Mouse (Mus musculus): Measurements from ENCODE around the gene Prune1. TPM values are rescaled to one million over a fixed set of nuclear protein-coding genes. Genes with fewer than 3 reads are reported as not detected.

The Prune1 gene
- total and polyA plus RNA-seq, 2 experiments from 2014 or later: 60.4 to 77.4 TPM

GRCm38 (mm10) chr3:95314075-95314474 lies 32.2 kb upstream of the Prune1 start:
- Histone ChIP-seq H3K4me3 (ENCODE audit: low read length) (0 out of 2 replicates have a peak overlapping the region, but pooled peaks have one; percentile 79), H3K27me3 (ENCODE audit: insufficient read depth, low read length) (no peaks in the 10 kb centered on the region), H3K36me3 (ENCODE audit: insufficient read depth, low read length) (no peaks in the 10 kb centered on the region), H3K4me2 (ENCODE audit: low read depth, low read length) (peak overlapping the region; percentile 86), H3K27ac (peak overlapping the region; percentile 92), H3K4me1 (ENCODE audit: insufficient read depth, low read length) (no peaks in the 10 kb centered on the region), H3K9me3 (ENCODE audit: low read length) (no peaks in the 10 kb centered on the region), H3K9ac (replicated peaks; ENCODE audit: low read length) (no peak overlapping the region)
- ATAC-seq (no peak), DNase-seq (ENCODE audit: low spot score) (no peak)
- TF ChIP-seq CTCF (IDR thresholded peaks at IDR 0.05; ENCODE audit: low read depth): no peak
- WGBS: 65% methylated on average over 6 of the region's 6 CpGs

DNA sequence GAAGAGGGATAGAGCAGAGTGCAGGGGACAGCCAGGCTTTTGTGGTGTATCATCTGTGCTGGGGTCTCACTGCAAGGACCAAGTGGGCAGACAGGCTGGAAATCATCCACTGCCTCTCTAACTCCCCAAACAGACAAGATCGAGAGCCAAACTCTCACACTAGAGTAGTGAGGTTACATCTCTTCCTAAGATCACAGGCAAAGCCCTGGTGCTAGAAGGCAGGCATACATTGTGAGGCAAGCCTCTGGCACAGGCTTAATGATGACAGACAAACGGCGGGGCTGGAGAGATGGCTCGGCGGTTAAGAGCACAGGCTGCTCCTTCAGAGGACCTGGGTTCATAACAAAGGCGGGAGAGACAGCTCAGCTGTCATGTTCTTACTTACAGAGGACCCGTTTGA lies 31.6 kb upstream of the Prune1 start:
- DNase-seq (ENCODE audit: low spot score) (no peak), ATAC-seq (no peak)
- H3K36me3 ChIP-seq (ENCODE audit: insufficient read depth, low read length): no peaks in the 10 kb centered on the region
- 45% methylated on average over 7 of the region's 7 CpGs for WGBS
- H3K4me1 ChIP-seq (ENCODE audit: insufficient read depth, low read length): no peaks in the 10 kb centered on the region
- no peak overlapping the region for H3K4me3 ChIP-seq (ENCODE audit: low read length)
- H3K4me2 ChIP-seq (ENCODE audit: low read depth, low read length): no peak overlapping the region
- no peak for TF ChIP-seq CTCF (IDR thresholded peaks at IDR 0.05; ENCODE audit: low read depth)
- no peak overlapping the region for H3K9ac ChIP-seq (replicated peaks; ENCODE audit: low read length)
- H3K27me3 ChIP-seq (ENCODE audit: insufficient read depth, low read length): no peaks in the 10 kb centered on the region
- no peak overlapping the region for H3K27ac ChIP-seq
- H3K9me3 ChIP-seq (ENCODE audit: low read length): no peaks in the 10 kb centered on the region

GRCm38 (mm10) chr3:95312623-95313022 lies 30.7 kb upstream of the Prune1 start:
- no peak for TF ChIP-seq CTCF (IDR thresholded peaks at IDR 0.05; ENCODE audit: low read depth)
- no peak for DNase-seq (ENCODE audit: low spot score)

DNA sequence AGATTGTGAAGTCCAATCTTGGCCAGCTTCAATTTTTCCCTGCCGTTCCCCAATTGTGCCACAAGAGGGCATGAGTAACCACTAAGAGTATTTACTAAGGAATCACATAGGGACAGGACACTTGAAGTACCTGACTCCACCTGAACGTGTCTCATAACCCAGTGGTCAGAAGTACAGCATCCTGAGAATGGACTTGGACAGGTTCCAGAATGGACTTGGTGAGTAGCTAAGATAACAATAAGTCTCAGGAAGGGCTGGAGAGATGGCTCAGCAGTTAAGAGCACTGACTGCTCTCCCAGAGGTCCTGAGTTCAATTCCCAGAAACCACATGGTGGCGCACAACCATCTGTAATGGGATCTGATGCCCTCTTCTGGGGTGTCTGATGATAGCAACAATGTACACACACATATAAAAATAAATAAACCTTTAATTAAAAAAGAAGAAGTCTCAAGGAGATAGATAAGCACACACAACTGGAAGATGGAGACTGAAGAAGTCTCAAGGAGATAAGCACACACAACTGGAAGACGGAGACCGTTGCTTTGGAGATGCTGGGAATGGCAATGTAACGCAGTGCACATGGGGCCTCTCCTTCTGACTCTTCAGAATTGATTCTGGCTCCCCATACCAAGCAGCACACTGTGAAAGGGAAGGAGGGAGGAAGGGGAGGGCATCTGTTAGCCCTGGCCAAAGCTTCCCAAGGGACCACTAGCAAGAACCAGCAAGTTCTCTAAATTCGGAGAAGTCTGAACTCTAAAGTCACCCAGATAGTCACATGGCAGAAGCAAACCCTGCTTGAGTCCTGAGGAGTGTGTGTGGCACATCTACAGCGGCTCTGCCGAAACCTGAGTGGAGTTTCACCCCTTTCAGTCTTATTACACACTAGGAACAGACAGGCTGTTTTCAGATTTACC lies 29.3 kb upstream of the Prune1 start:
- Histone ChIP-seq H3K9ac (replicated peaks; ENCODE audit: low read length) (no peak overlapping the region), H3K4me3 (ENCODE audit: low read length) (no peak overlapping the region), H3K36me3 (ENCODE audit: insufficient read depth, low read length) (no peaks in the 10 kb centered on the region), H3K4me1 (ENCODE audit: insufficient read depth, low read length) (no peaks in the 10 kb centered on the region), H3K27me3 (ENCODE audit: insufficient read depth, low read length) (no peaks in the 10 kb centered on the region), H3K4me2 (ENCODE audit: low read depth, low read length) (no peak overlapping the region), H3K27ac (no peak overlapping the region), H3K9me3 (ENCODE audit: low read length) (no peaks in the 10 kb centered on the region)
- peak; percentile 43; the same call in 1 of the 2 replicates for ATAC-seq
- 64% methylated on average over 9 of the region's 9 CpGs for WGBS
- peak; percentile 84 for DNase-seq (ENCODE audit: low spot score)
- TF ChIP-seq CTCF (IDR thresholded peaks at IDR 0.05; ENCODE audit: low read depth): peak; percentile 88

More at GRCm38 (mm10) chr3:95312623-95313022, 30.7 kb upstream of the Prune1 start:
- Histone ChIP-seq H3K27me3 (ENCODE audit: insufficient read depth, low read length) (no peaks in the 10 kb centered on the region), H3K9ac (replicated peaks; ENCODE audit: low read length) (no peak overlapping the region), H3K4me2 (ENCODE audit: low read depth, low read length) (no peak overlapping the region), H3K9me3 (ENCODE audit: low read length) (no peaks in the 10 kb centered on the region), H3K4me1 (ENCODE audit: insufficient read depth, low read length) (no peaks in the 10 kb centered on the region), H3K27ac (no peak overlapping the region), H3K36me3 (ENCODE audit: insufficient read depth, low read length) (no peaks in the 10 kb centered on the region), H3K4me3 (ENCODE audit: low read length) (no peak overlapping the region)
- 86% methylated on average over 6 of the region's 6 CpGs for WGBS
- no peak for ATAC-seq

DNA sequence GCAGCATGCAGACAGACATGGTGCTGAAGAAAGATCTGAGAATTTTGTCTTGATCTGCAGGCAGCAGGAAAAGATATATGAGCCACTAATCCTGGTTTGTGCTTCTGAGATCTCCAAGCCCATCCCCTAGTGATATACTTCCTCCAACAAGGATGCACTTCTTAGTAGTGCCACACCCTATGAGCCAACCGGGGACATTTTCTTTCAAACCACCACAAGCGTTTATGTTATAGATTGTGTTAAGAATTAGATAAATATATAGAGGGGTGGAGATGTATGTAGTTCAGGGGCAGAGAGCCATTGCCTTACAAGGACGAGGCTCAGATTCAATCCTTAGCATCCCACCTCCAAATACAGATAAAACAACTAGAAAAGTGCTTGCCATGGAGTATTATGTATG lies 28.6 kb upstream of the Prune1 start:
- DNase-seq (ENCODE audit: low spot score) (no peak), ATAC-seq (no peak)
- Histone ChIP-seq H3K27me3 (ENCODE audit: insufficient read depth, low read length) (no peaks in the 10 kb centered on the region), H3K9me3 (ENCODE audit: low read length) (no peaks in the 10 kb centered on the region), H3K4me3 (ENCODE audit: low read length) (no peak overlapping the region), H3K4me2 (ENCODE audit: low read depth, low read length) (no peak overlapping the region), H3K4me1 (ENCODE audit: insufficient read depth, low read length) (no peaks in the 10 kb centered on the region), H3K9ac (replicated peaks; ENCODE audit: low read length) (no peak overlapping the region), H3K36me3 (ENCODE audit: insufficient read depth, low read length) (no peaks in the 10 kb centered on the region), H3K27ac (no peak overlapping the region)
- 71% methylated on average over 3 of the region's 3 CpGs for WGBS
- no peak for TF ChIP-seq CTCF (IDR thresholded peaks at IDR 0.05; ENCODE audit: low read depth)

- H3K27me3 ChIP-seq (ENCODE audit: insufficient read depth, low read length): no peaks in the 10 kb centered on the region
- H3K36me3 ChIP-seq (ENCODE audit: insufficient read depth, low read length): no peaks in the 10 kb centered on the region
- H3K4me3 ChIP-seq (ENCODE audit: low read length): no peak within 1 kb of the TSS
- no peak for TF ChIP-seq CTCF (IDR thresholded peaks at IDR 0.05; ENCODE audit: low read depth)
- no peak within 1 kb of the TSS for H3K9ac ChIP-seq (replicated peaks; ENCODE audit: low read length)
- WGBS: 76% methylated on average over 7 of the region's 7 CpGs
- no peaks in the 10 kb centered on the region for H3K9me3 ChIP-seq (ENCODE audit: low read length)
- peak; percentile 18; the same call in 1 of the 2 replicates for ATAC-seq
- no peak within 1 kb of the TSS for H3K27ac ChIP-seq
- no peak within 1 kb of the TSS for H3K4me2 ChIP-seq (ENCODE audit: low read depth, low read length)
- DNase-seq (ENCODE audit: low spot score): no peak
- H3K4me1 ChIP-seq (ENCODE audit: insufficient read depth, low read length): no peaks in the 10 kb centered on the region
Measured at GRCm38 (mm10) chr3:95307100-95307499, 25.2 kb upstream of the Prune1 start, which contains the start of gene Anxa9. Gene Anxa9 (minus strand): TSS chr3:95307176.

DNA sequence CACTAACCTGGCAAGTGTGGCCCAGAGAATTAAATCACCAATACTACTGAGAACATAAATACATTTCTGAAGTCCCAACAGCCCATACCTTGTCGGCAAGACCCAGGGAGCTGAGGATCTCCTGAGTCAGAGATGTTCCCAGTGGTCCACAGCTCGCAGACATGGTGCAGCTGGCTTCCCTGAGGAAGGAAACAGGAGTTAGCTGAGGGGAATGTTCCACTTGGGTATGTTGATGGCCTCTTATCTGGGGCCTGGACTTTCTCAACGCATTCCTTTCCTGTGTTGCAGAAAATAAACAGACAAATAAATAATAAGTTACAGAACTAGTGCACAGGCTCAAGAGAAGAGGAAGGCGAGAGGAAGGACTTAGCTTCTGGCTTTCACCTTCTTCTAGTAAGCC lies 24.4 kb upstream of the Prune1 start:
- Histone ChIP-seq H3K36me3 (ENCODE audit: insufficient read depth, low read length) (no peaks in the 10 kb centered on the region), H3K27me3 (ENCODE audit: insufficient read depth, low read length) (no peaks in the 10 kb centered on the region), H3K4me2 (ENCODE audit: low read depth, low read length) (no peak overlapping the region), H3K9ac (replicated peaks; ENCODE audit: low read length) (no peak overlapping the region), H3K4me3 (ENCODE audit: low read length) (no peak overlapping the region), H3K27ac (no peak overlapping the region), H3K9me3 (ENCODE audit: low read length) (no peaks in the 10 kb centered on the region), H3K4me1 (ENCODE audit: insufficient read depth, low read length) (no peaks in the 10 kb centered on the region)
- DNase-seq (ENCODE audit: low spot score): no peak
- ATAC-seq: no peak
- no peak for TF ChIP-seq CTCF (IDR thresholded peaks at IDR 0.05; ENCODE audit: low read depth)
- 86% methylated on average over 4 of the region's 4 CpGs for WGBS
